In the genomic region with DNA sequence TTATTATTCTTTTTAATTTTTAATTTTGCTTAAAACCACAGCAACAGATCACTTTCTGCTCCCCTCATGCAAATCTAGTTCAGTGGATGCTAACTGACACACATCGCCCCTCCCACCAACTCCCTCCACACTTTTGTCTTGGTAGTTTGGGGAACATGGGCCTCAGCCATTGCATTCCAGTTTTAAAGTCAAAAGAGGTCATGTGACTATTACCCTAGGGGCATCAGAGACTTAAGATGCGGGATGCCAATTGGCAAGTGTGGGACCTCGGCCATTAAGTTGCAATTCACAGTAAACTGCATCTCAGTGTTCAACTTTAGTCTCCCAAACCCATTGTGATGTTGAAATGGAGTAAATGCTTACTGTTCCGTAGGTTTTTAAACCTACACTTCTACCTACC, we compare ENCODE assay signal across 8 mouse cellular contexts. TPM values are rescaled to one million over a fixed set of nuclear protein-coding genes. Genes with fewer than 3 reads are reported as not detected.
DNase-seq lines count a peak whose midpoint lies in the region; ATAC-seq lines count a peak whose summit lies in the region.

No protein-coding gene starts in this region.

- H3K27me3 ChIP-seq in forebrain, embryonic 12.5 days = no peaks in the 10 kb centered on the region
- H3K27me3 ChIP-seq in limb, embryonic 13.5 days = peaks cover 9% of the 10 kb centered on the region

- WGBS in forebrain, embryonic 12.5 days = 34% methylated on average over 4 of the region's 4 CpGs
- 27% methylated on average over 4 of the region's 4 CpGs for WGBS in limb, embryonic 13.5 days

- peak; percentile 10 for DNase-seq in cerebellum, adult 9-10 months
- no peak for DNase-seq in cerebellum, postnatal 36 days
- peak; percentile 39 for DNase-seq in 3T3-L1 (ENCODE audit: low read depth, low spot score)
- DNase-seq in testis, postnatal 14 days (ENCODE audit: low spot score) = no peak
- no peak for DNase-seq in right cerebral cortex, postnatal 14 days

- ATAC-seq in forebrain, embryonic 12.5 days (ENCODE audit: low FRiP score) = no peak
- no peak for ATAC-seq in limb, embryonic 13.5 days (ENCODE audit: low FRiP score, low read depth)
- no peak for ATAC-seq in cerebellum, adult (ENCODE audit: insufficient number of reproducible peaks, low FRiP score, low TSS enrichment)

- no peak overlapping the region for H3K9ac ChIP-seq in forebrain, embryonic 12.5 days
- H3K9ac ChIP-seq in limb, embryonic 13.5 days = no peak overlapping the region

- H3K9me3 ChIP-seq in forebrain, embryonic 12.5 days = no peaks in the 10 kb centered on the region
- H3K9me3 ChIP-seq in limb, embryonic 13.5 days = no peaks in the 10 kb centered on the region

- H3K4me1 ChIP-seq in forebrain, embryonic 12.5 days = no peaks in the 10 kb centered on the region
- H3K4me1 ChIP-seq in limb, embryonic 13.5 days = no peaks in the 10 kb centered on the region

- no peak overlapping the region for H3K27ac ChIP-seq in forebrain, embryonic 12.5 days
- H3K27ac ChIP-seq in limb, embryonic 13.5 days = peak overlapping the region; percentile 52; the same call in 1 of the 2 replicates

- peak overlapping the region; percentile 48 for H3K4me3 ChIP-seq in forebrain, embryonic 12.5 days (replicated peaks)
- peak overlapping the region; percentile 53 for H3K4me3 ChIP-seq in limb, embryonic 13.5 days

- H3K36me3 ChIP-seq in forebrain, embryonic 12.5 days (replicated peaks) = no peaks in the 10 kb centered on the region
- H3K36me3 ChIP-seq in limb, embryonic 13.5 days = no peaks in the 10 kb centered on the region

- H3K4me2 ChIP-seq in forebrain, embryonic 12.5 days = peak overlapping the region; percentile 57
- peak overlapping the region; percentile 62 for H3K4me2 ChIP-seq in limb, embryonic 13.5 days (replicated peaks)

RNA-seq across cellular contexts. Expression of a gene that starts 1.7 kb away (rescaled TPM):
- polyA plus RNA-seq in forebrain, embryonic 12.5 days (2016; fragmentation: Nextera tagmentation; extraction: Ambion mirVana) = 54.1 and 56.2 TPM in 2 replicates
- polyA plus RNA-seq in limb, embryonic 13.5 days (2015; fragmentation: Nextera tagmentation; extraction: Ambion mirVana) = 112 and 117 TPM in 2 replicates

Comparison
In these comparisons a context has a peak if more than half of its experiments do, and no peak if none do; other contexts are left out.
1. DNase-seq: peak in cerebellum, adult 9-10 months (single experiment) and 3T3-L1 (single experiment); none in cerebellum, postnatal 36 days (0 of 2), testis, postnatal 14 days (single experiment) and right cerebral cortex, postnatal 14 days (single experiment).